Mouse (Mus musculus): ENCODE data around the gene Brca1. TPM values are rescaled to one million over a fixed set of nuclear protein-coding genes. Genes with fewer than 3 reads are reported as not detected.

Brca1 gene
- polyA plus RNA-seq, 1 experiment from 2014 or later: 14.9 TPM

- peak overlapping the region; percentile 95 for H3K4me3 ChIP-seq
- no peaks in the 10 kb centered on the region for H3K27me3 ChIP-seq (ENCODE audit: insufficient read depth, poor library complexity, severe bottlenecking)
- H3K36me3 ChIP-seq: peaks cover 21% of the 10 kb centered on the region
- under 1% methylated on average over 51 of the region's 51 CpGs for WGBS
- DNase-seq (ENCODE audit: low spot score): peak; percentile 85
- H3K4me1 ChIP-seq: peaks cover 69% of the 10 kb centered on the region
- no peaks in the 10 kb centered on the region for H3K9me3 ChIP-seq
- peak overlapping the region; percentile 91 for H3K27ac ChIP-seq
These were observed 86.5 kb downstream of the Brca1 start for GRCm38 (mm10) chr11:101465101-101465868.

DNA sequence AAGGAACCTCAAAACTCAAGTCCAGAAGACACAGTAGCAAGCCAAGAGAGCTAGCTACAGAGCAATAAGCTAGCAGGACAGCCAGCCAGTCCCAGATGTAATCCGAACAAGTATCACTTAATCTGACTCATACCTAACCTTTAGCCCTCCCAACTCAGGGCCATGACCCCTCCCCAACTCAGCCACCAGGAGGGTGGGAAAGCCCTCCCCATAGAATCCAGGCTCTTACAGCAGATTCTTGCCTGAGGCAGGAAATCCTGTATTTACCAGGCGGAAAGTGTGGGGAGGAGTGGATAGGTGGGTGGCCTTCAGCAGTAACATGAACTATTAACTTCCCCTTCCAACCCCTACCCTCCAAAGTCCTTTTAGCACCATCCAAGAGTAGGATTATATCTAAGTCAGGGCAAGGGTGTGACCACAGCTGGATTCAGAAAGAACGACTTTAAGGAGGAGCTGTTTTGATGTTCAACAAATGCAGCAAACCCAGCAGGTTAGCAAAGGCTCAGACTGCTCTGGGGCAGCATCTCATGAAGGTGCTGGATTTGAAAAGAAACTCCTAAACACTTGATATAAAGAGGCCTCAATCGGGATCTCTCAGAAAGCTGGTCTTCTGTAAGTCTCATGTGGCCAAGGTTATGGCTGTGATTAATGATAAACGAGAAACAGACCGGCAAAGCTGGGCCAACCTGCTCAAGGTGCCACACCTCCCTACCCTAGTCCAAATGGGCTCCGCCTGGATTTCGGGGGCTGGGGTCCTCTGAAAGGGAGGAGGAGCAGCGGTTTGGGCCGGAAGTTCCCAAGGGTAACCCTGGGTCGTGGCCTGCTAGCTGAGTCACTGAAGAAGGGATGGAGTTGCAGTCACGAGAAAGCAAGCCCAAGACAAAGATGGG, 87.3 kb downstream of the Brca1 start, which contains the start of gene Rnd2:
TSS of gene Rnd2 (plus strand) at position 789 of the 890 bp plus-strand sequence.
- no peak for DNase-seq (ENCODE audit: low spot score)
- peak within 1 kb of the TSS; percentile 91 for H3K27ac ChIP-seq
- peaks cover 72% of the 10 kb centered on the region for H3K4me1 ChIP-seq
- no peaks in the 10 kb centered on the region for H3K27me3 ChIP-seq (ENCODE audit: insufficient read depth, poor library complexity, severe bottlenecking)
- WGBS: 12% methylated on average over 12 of the region's 12 CpGs
- H3K4me3 ChIP-seq: peak within 1 kb of the TSS; percentile 95
- peaks cover 29% of the 10 kb centered on the region for H3K36me3 ChIP-seq
- no peaks in the 10 kb centered on the region for H3K9me3 ChIP-seq

DNA sequence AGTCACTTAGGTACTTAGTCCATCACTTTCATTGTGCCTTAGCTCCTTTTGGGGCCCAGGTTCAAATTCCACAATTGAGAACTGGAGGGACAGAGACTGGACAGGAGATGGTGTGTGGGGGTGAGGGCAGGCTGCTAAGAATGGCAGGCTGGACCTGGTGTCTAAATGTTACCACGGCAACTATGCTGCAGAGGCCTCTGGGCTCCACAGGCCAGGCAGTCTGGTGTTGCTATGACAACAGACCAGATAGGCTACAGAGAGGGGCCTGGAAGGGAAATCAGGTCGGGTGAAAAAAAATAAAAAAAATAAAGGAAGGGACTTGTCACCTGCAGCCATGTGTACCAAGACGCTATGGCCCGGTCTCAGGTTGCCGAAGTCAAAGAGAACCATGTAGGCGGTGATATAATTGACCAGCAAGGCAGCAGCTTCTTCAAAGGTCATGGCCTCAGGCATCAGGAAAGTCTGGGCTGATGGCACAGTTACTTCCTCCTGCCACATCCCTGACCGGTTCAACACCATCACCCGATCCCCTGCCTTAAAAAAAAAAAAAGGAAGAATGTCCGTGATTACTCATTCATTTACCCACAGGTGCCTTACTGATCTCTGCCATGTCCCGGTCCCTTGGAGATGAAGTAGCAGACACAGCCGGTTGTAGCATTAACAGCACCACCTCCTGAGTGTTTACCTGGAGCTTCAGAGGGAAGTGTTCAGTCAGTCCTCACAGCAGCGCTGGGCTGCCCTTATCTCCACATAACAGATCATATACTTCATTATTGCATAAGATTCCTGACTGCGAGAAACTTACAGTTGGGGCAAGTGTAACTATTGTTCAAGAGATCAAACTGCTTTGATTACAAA, 88.9 kb downstream of the Brca1 start:
- Histone ChIP-seq H3K36me3 (peaks cover 46% of the 10 kb centered on the region), H3K4me3 (0 out of 2 replicates have a peak overlapping the region, but pooled peaks have one; percentile 3), H3K27me3 (ENCODE audit: insufficient read depth, poor library complexity, severe bottlenecking) (no peaks in the 10 kb centered on the region), H3K9me3 (no peaks in the 10 kb centered on the region), H3K27ac (peak overlapping the region; percentile 13; the same call in 1 of the 2 replicates), H3K4me1 (peaks cover 63% of the 10 kb centered on the region)
- WGBS: 46% methylated on average over 13 of the region's 13 CpGs
- no peak for DNase-seq (ENCODE audit: low spot score)

DNA sequence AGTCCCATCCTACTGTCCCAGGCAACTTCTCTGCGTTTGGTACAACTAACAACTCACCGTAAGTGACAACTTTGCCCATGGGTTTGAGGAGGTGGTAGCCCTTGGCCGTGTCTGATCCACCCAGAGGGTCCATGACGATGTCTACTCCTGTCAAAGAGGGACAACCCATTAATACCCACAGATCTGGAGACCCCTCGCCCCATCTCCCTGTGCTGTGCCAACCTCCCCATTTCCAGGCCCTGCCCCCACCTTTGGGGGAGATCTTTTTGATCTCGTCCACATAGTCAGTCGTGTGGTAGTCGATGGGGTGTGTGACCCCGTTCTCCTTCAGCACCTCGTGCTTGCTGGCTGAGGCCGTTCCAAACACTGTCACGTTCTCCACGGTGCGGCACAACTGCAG, 89.6 kb downstream of the Brca1 start:
- WGBS: 88% methylated on average over 14 of the region's 14 CpGs
- no peaks in the 10 kb centered on the region for H3K27me3 ChIP-seq (ENCODE audit: insufficient read depth, poor library complexity, severe bottlenecking)
- peaks cover 52% of the 10 kb centered on the region for H3K36me3 ChIP-seq
- DNase-seq (ENCODE audit: low spot score): no peak
- peak overlapping the region; percentile 13; the same call in 1 of the 2 replicates for H3K27ac ChIP-seq
- H3K4me3 ChIP-seq: 0 out of 2 replicates have a peak overlapping the region, but pooled peaks have one; percentile 3
- H3K9me3 ChIP-seq: no peaks in the 10 kb centered on the region
- peaks cover 56% of the 10 kb centered on the region for H3K4me1 ChIP-seq

DNA sequence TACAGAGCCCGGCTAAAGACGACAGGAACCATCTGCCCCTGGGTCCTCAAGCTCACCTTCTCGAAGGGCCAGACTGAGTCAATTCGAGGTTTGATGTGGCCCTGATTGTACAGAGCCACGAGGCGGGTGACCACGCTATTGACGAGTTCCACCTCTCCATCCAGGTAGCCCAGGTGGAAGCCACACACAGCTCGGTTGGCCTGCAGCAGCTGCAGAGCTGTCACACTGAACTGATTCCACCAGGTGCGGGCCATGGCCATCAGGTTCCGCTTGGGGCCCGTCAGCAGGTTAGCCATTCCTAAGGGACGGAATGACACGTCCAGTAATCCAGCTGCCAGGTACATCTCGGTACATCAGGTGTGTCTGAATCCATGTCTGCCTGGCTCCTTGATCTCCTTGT, 91.4 kb downstream of the Brca1 start:
- H3K27me3 ChIP-seq (ENCODE audit: insufficient read depth, poor library complexity, severe bottlenecking): no peaks in the 10 kb centered on the region
- no peak overlapping the region for H3K4me3 ChIP-seq
- H3K9me3 ChIP-seq: no peaks in the 10 kb centered on the region
- H3K4me1 ChIP-seq: peaks cover 49% of the 10 kb centered on the region
- H3K27ac ChIP-seq: 0 out of 2 replicates have a peak overlapping the region, but pooled peaks have one; percentile 62
- WGBS: 83% methylated on average over 15 of the region's 15 CpGs
- H3K36me3 ChIP-seq: peaks cover 60% of the 10 kb centered on the region
- no peak for DNase-seq (ENCODE audit: low spot score)

- 43% methylated on average over 6 of the region's 6 CpGs for WGBS
- Histone ChIP-seq H3K4me3 (no peak overlapping the region), H3K36me3 (peaks cover 60% of the 10 kb centered on the region), H3K9me3 (no peaks in the 10 kb centered on the region), H3K27me3 (ENCODE audit: insufficient read depth, poor library complexity, severe bottlenecking) (no peaks in the 10 kb centered on the region), H3K27ac (peak overlapping the region; percentile 62), H3K4me1 (peaks cover 46% of the 10 kb centered on the region)
- DNase-seq (ENCODE audit: low spot score): no peak
These were observed 92.0 kb downstream of the Brca1 start for GRCm38 (mm10) chr11:101459716-101460115.

DNA sequence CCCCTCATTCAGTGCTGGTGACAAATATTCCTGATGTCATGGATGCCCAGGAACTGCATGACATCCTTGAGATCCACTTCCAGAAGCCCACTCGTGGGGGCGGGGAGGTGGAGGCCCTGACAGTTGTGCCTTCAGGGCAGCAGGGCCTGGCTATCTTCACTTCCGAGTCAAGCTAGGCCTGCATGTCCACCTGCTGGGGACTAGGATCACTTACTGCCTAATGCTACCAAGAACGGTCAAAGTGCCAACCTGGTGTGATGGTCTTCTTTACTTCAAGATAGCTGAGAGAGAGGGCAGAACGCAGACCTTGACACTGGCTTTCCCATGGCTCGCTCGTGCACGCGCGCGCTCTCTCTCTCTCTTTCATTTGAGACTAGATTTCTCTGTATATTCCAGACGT, 93.5 kb downstream of the Brca1 start:
- H3K9me3 ChIP-seq: no peaks in the 10 kb centered on the region
- 81% methylated on average over 12 of the region's 12 CpGs for WGBS
- DNase-seq (ENCODE audit: low spot score): no peak
- no peak overlapping the region for H3K4me3 ChIP-seq
- H3K27me3 ChIP-seq (ENCODE audit: insufficient read depth, poor library complexity, severe bottlenecking): no peaks in the 10 kb centered on the region
- H3K4me1 ChIP-seq: peaks cover 35% of the 10 kb centered on the region
- H3K36me3 ChIP-seq: peaks cover 60% of the 10 kb centered on the region
- no peak overlapping the region for H3K27ac ChIP-seq

GRCm38 (mm10) chr11:101457631-101458030, 94.1 kb downstream of the Brca1 start:
- Histone ChIP-seq H3K4me3 (no peak overlapping the region), H3K9me3 (no peaks in the 10 kb centered on the region), H3K27ac (no peak overlapping the region), H3K36me3 (peaks cover 59% of the 10 kb centered on the region), H3K4me1 (peaks cover 30% of the 10 kb centered on the region), H3K27me3 (ENCODE audit: insufficient read depth, poor library complexity, severe bottlenecking) (no peaks in the 10 kb centered on the region)
- WGBS: 88% methylated on average over 9 of the region's 9 CpGs
- no peak for DNase-seq (ENCODE audit: low spot score)

GRCm38 (mm10) chr11:101455627-101456026, 96.1 kb downstream of the Brca1 start:
- no peak for DNase-seq (ENCODE audit: low spot score)
- Histone ChIP-seq H3K4me1 (peaks cover 27% of the 10 kb centered on the region), H3K9me3 (no peaks in the 10 kb centered on the region), H3K27ac (no peak overlapping the region), H3K27me3 (ENCODE audit: insufficient read depth, poor library complexity, severe bottlenecking) (no peaks in the 10 kb centered on the region), H3K4me3 (no peak overlapping the region), H3K36me3 (peaks cover 42% of the 10 kb centered on the region)
- WGBS: 90% methylated on average over 7 of the region's 7 CpGs

DNA sequence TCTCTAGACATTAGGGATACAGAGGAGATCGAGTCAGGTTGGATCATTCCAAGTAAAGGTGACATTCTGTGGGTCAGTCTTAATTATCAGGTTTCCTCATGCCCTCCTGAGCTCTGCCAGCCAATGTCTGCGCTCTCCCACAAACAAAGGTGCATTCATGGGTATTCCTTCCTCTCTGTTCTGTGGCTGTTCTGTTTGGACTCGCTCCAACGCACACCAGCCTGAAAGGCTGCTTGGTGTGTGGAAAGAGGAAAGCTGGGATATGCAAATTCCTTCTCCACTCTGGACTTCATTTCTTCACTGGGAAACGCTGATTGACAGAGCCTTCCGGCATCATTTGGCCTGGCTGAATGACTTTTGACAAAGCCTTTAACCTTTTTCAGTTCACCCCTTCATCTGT, 97.1 kb downstream of the Brca1 start:
- Histone ChIP-seq H3K27me3 (ENCODE audit: insufficient read depth, poor library complexity, severe bottlenecking) (no peaks in the 10 kb centered on the region), H3K4me1 (peaks cover 19% of the 10 kb centered on the region), H3K9me3 (no peaks in the 10 kb centered on the region), H3K4me3 (no peak overlapping the region), H3K27ac (no peak overlapping the region), H3K36me3 (peaks cover 33% of the 10 kb centered on the region)
- 69% methylated on average over 6 of the region's 6 CpGs for WGBS
- DNase-seq (ENCODE audit: low spot score): no peak

- Histone ChIP-seq H3K27ac (no peak overlapping the region), H3K36me3 (peaks cover 8% of the 10 kb centered on the region; the same call in 1 of the 2 replicates), H3K4me3 (no peak overlapping the region), H3K9me3 (no peaks in the 10 kb centered on the region), H3K27me3 (ENCODE audit: insufficient read depth, poor library complexity, severe bottlenecking) (no peaks in the 10 kb centered on the region), H3K4me1 (peaks cover 22% of the 10 kb centered on the region)
- 68% methylated on average over 10 of the region's 10 CpGs for WGBS
- no peak for DNase-seq (ENCODE audit: low spot score)
These were observed 99.5 kb downstream of the Brca1 start for GRCm38 (mm10) chr11:101452093-101452774.

- 89% methylated on average over 10 of the region's 10 CpGs for WGBS
- Histone ChIP-seq H3K27ac (no peak overlapping the region), H3K4me1 (peaks cover 22% of the 10 kb centered on the region)
These were observed 100.2 kb downstream of the Brca1 start for GRCm38 (mm10) chr11:101451536-101451935.

More at GRCm38 (mm10) chr11:101451536-101451935, 100.2 kb downstream of the Brca1 start:
- no peak overlapping the region for H3K4me3 ChIP-seq
- no peak for DNase-seq (ENCODE audit: low spot score)
- H3K27me3 ChIP-seq (ENCODE audit: insufficient read depth, poor library complexity, severe bottlenecking): no peaks in the 10 kb centered on the region
- peaks cover 3% of the 10 kb centered on the region; the same call in 1 of the 2 replicates for H3K36me3 ChIP-seq
- no peaks in the 10 kb centered on the region for H3K9me3 ChIP-seq

Measured in heart, embryonic 10.5 days (tissue).